Mouse (Mus musculus) duodenum, adult 2 months (tissue): Measurements from ENCODE around the gene Kbtbd12. TPM values are rescaled to one million over a fixed set of nuclear protein-coding genes. Genes with fewer than 3 reads are reported as not detected.

Experiments used
- polyA plus RNA-seq: library from polyadenylated mRNA; depleted of rRNA; stranded (reverse); fragments of >200 nt; gene quantifications from 2 replicates; pipeline ENCODE4 v1.2.3, GENCODE M21; 2012; ENCODE audit warnings: low replicate concordance; rRNA removed

Kbtbd12 gene
- 0.11 TPM in 1 of 2 replicates, not detected in the other for polyA plus RNA-seq

DNA sequence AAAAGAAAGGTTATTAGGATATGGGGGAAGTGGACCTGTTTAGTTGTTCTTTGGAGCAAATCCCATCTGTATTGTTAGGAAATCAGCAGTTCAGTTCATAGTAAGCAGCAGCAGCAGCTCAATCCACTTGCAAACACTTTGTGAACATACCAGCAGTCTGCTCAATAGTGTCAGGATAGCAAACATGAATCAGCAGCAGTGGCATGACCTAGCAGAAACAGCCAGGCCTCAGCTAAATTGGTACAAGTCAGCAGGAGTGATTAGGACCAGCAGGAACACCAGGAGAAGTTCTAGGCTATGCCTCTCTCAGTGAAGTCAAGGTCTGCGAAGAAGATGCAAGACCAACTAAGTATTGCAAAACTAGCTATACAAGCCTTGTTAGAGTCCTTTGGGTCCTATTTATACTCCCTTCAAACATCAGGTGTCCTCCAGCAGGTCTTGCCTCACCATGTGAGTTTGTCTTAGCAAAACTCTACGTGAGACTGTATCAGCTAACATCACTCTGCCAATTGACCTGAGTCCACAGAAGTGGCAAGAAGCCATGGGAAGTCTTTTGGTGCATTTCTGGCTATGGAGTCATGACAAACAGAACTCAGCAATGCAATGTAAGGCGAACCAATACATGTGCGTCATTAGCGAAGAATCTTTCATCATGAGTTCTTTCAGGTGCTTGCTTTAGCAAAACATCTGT is at the start of gene Kbtbd12:
TSS of gene Kbtbd12 (minus strand) at position 340 of the 691 bp plus-strand sequence.

GRCm38 (mm10) chr6:88518404-88519263 is 119.1 kb downstream of the Kbtbd12 start, which contains the start of gene Sec61a1:
Gene Sec61a1, minus strand, starts transcription at chr6:88518905.

Other genes starting within 250 kb of the Kbtbd12 start
- 14.0 and 16.3 TPM in 2 replicates for gene Eefsec, start 191.4 kb downstream of the Kbtbd12 start, polyA plus RNA-seq
- gene Ruvbl1, start 172.5 kb downstream of the Kbtbd12 start, polyA plus RNA-seq: 8.8 and 9.7 TPM in 2 replicates
- gene Sec61a1, start 119.0 kb downstream of the Kbtbd12 start, polyA plus RNA-seq: 290 and 309 TPM in 2 replicates
- gene Mgll, start 86.5 kb upstream of the Kbtbd12 start, polyA plus RNA-seq: 23.5 and 41.5 TPM in 2 replicates
- gene Abtb1, start 204.0 kb upstream of the Kbtbd12 start, polyA plus RNA-seq: 51.4 and 97.5 TPM in 2 replicates
- gene Podxl2, start 237.1 kb upstream of the Kbtbd12 start, polyA plus RNA-seq: 19.7 and 21.8 TPM in 2 replicates